Mouse (Mus musculus): ENCODE measurements around the gene Rgs7bp. TPM values are rescaled to one million over a fixed set of nuclear protein-coding genes. Genes with fewer than 3 reads are reported as not detected.
"Not testable (repeated sequence)": the region's sequence is repeated elsewhere in the genome, so short reads cannot be mapped to it uniquely, and the experiment has no call there.

Gene Rgs7bp
- total RNA-seq, 2 experiments from 2014 or later, result 150 to 153 TPM

DNA sequence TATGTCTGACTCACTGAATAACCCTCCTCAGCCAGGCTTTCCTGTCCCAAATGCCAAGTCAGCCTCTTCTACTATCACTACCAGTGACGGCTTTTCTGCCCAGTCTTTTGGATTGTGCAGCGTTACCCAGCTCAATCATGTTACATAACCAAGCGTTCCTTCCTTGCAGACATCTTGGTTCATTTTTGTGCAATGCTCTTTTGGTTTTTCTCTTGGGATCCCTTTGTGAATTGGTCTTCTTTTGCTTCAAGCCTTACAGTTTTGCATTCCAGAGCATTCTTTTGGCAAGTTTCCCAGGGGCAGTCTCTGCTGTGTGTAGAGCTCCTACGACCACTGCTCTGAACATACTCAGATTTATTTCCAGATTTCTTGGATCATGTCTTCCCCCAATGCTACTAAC lies 95.0 kb downstream of the Rgs7bp start:
- TF ChIP-seq CTCF (conservative IDR thresholded peaks at IDR 0.05), result no peak
- DNase-seq (ENCODE audit: low spot score in 2 of 2), result no peak
- peak overlapping the region; percentile 89 for H3K27ac ChIP-seq
- no peak overlapping the region for H3K4me3 ChIP-seq

DNA sequence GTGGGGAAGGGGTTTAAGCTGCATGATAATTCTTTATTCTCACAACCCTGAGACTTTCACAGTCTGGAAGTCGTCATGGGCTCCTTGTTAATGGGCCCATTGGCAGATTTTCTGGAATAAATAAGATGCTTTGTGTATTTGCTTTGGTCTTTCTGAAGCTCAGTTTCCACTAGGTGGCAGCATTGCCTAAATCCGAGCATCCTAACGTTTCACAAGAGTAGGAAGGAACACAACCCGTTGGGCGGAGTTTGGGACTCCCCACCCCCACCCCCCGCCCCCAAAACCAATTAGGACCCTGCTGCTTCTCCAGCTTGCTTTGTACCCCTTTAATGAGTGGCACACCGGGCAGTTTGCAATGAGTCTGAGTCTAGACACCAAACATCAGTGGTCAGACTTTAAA lies 106.8 kb downstream of the Rgs7bp start:
- Histone ChIP-seq H3K27ac (0 out of 2 replicates have a peak overlapping the region, but pooled peaks have one; percentile 20), H3K4me3 (no peak overlapping the region)
- peak; percentile 82 to 87 for DNase-seq (ENCODE audit: low spot score in 2 of 2)
- peak; percentile 92 for TF ChIP-seq CTCF (conservative IDR thresholded peaks at IDR 0.05)

DNA sequence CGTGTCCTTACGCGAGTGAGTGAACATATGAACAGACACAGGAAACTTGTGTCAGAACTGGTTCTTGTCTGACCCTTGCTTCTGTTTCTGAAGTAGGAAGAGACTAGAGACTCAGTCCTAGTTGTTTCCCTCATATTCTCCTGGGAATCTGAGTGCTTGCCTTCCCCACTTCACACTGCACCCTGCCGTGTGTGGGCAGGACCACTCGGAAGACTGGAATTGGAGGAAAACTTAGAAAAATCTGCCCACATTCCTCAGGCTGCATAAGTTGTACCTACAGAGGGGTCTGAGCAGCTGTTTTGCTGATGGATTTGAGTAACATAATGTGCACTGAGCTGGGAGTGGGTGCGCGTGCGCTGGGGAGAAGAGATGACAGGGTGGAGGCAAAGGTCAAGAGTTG lies 114.2 kb downstream of the Rgs7bp start:
- no peak for DNase-seq (ENCODE audit: low spot score in 2 of 2)
- peak overlapping the region; percentile 37 for H3K27ac ChIP-seq

GRCm38 (mm10) chr13:104939856-104940255 lies 114.9 kb downstream of the Rgs7bp start:
- peak; percentile 96 for TF ChIP-seq CTCF (conservative IDR thresholded peaks at IDR 0.05)
- DNase-seq (ENCODE audit: low spot score in 2 of 2), result peak; percentile 50 to 84
- H3K4me3 ChIP-seq, result peak overlapping the region; percentile 1; the same call in 1 of the 2 replicates
- H3K27ac ChIP-seq, result peak overlapping the region; percentile 37

More for the DNA sequence above, 114.2 kb downstream of the Rgs7bp start:
- H3K4me3 ChIP-seq, result no peak overlapping the region
- no peak for TF ChIP-seq CTCF (conservative IDR thresholded peaks at IDR 0.05)

DNA sequence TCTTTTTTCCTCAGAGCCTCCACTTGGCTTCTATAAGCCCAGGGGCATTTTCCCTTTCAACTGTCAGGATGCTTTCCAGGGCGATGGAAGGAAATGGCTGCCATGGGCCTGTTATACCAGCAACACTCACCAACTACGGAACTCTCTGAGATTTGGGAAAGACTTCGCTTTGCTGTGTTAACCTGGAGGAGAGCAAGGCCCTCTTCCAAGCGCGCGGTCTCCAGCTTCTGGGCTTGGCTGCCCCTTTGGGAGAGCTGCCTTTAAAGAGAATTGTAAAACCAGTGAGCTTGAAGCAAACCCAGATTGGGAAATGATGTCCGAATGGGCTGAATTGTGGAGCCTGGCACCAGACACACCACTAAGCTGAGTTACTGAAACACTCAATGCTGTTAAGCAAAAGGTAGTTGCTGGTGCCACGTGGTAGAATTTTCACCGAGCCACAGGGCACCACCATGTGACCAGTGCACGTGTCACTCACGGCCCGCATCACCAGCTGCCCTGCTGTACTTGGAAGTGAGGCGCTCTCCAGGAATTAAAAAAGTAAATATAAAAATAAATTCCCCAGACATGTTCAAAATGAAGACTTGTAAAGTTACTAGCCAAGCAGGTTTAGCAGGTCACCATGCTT lies 115.7 kb downstream of the Rgs7bp start:
- no peak overlapping the region for H3K27ac ChIP-seq
- no peak for TF ChIP-seq CTCF (conservative IDR thresholded peaks at IDR 0.05)
- H3K4me3 ChIP-seq, result no peak overlapping the region
- DNase-seq (ENCODE audit: low spot score in 2 of 2), result no peak

GRCm38 (mm10) chr13:104937759-104938158 lies 117.0 kb downstream of the Rgs7bp start:
- no peak for DNase-seq (ENCODE audit: low spot score in 2 of 2)
- peak overlapping the region; percentile 32; the same call in 1 of the 2 replicates for H3K4me3 ChIP-seq
- peak overlapping the region; percentile 67 for H3K27ac ChIP-seq
- TF ChIP-seq CTCF (conservative IDR thresholded peaks at IDR 0.05), result no peak

DNA sequence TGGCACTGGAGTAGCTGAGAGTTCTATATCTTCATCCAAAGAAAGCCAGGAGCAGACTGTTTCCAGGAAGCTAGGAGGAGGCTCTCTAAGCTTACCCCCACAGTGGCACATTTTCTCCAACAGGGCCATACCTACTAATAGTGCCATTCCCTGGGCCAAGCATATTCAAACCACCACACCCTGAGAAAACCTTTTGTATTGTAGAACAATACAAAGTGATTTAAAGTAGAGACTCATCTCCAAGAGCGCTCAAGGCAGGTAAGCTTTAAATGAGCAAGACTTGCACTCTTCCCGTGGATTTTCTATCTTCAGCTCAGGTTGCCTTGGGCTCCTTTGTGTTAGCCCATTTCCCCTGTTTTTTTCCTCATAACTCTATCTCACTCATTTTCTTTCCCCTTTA lies 118.1 kb downstream of the Rgs7bp start:
- Histone ChIP-seq H3K27ac (no peak overlapping the region), H3K4me3 (no peak overlapping the region)
- no peak for DNase-seq (ENCODE audit: low spot score in 2 of 2)
- TF ChIP-seq CTCF (conservative IDR thresholded peaks at IDR 0.05), result no peak

DNA sequence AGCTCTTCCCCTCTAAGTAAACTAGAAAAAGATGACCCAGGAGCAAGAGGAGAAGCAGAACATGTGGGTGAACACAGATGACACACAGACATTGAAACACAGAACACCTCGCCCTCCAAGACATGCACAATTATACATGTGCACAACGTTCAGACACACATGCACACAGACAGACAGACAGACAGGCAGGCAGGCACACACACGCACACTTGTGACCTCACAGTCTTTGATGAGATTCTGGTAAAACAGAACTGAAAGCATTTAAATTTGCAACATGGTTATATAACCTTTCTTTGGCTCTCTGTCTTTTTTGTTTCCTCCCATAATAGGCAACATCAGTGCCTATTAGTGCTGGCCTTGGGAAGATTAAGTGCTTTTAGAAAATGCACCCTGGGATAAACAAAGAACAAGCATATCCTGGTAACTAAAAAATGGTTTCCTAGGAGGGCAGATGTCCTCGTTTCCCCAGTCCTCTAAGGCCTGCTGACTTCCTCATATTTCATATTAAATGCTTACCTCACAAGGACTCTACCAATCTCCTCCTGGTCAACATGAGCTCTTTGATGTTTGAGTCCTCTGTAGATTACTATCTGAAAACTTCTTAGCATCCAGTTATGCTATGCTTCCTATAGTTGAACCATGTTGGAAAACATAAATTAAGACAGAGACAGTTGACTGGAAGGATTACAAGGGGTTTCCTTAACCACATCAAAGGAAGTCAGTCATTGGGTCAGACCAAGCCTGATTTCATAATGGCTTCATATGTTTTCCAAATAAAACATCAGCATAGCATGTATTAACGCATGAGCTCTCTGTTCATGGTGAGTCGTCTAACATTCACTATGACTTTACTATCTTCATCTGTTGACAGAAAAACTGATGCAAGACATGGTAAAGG lies 122.8 kb downstream of the Rgs7bp start:
- no peak for DNase-seq (ENCODE audit: low spot score in 2 of 2)
- H3K27ac ChIP-seq, result no peak overlapping the region
- no peak overlapping the region for H3K4me3 ChIP-seq
- no peak for TF ChIP-seq CTCF (conservative IDR thresholded peaks at IDR 0.05)

DNA sequence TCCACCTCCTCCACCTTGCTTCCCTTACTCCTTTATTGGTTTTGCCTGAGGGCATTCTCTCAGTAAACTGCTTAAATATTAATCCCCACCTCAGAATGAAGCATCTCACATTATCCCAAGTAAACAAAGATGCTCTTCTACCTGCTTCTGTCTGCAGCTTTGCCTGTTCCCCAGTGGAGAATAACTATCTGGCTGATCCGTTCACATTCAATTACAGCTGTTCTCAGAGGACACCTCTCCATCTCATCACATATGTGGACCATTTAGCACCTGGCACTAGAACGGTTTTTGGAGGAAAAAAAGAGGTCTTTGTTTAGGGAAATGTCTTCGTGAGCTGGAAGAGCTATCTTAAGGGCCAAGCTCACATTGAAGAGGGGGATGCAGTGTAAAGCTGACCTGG lies 123.9 kb downstream of the Rgs7bp start:
- DNase-seq (ENCODE audit: low spot score in 2 of 2), result no peak
- Histone ChIP-seq H3K27ac (no peak overlapping the region), H3K4me3 (no peak overlapping the region)
- TF ChIP-seq CTCF (conservative IDR thresholded peaks at IDR 0.05), result no peak

- no peak for DNase-seq (ENCODE audit: low spot score in 2 of 2)
- H3K27ac ChIP-seq, result no peak overlapping the region
- peak; percentile 70 for TF ChIP-seq CTCF (conservative IDR thresholded peaks at IDR 0.05)
- no peak overlapping the region for H3K4me3 ChIP-seq
Measured at GRCm38 (mm10) chr13:104918663-104919062, 136.1 kb downstream of the Rgs7bp start.

DNA sequence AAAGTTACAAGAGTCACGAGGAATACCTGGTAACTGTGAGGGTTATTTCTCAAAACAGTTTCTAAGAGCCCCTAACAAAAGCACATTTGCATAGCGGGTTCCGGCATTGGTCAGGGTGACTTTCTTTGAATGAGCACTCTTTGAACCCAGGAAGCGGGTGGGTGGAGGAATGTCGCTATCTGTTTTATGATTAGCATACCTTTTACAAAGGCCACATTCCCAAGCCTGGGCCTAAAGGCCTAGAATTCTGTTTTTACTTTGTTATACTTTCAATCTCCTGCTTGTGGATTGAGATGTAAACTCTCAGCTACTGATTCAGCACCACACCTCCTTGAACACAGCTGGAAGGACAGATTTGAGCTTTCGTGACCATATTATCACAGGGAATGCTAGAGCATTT lies 138.0 kb downstream of the Rgs7bp start:
- DNase-seq (ENCODE audit: low spot score in 2 of 2); H3K4me3 ChIP-seq; H3K27ac ChIP-seq: not testable (repeated sequence)

DNA sequence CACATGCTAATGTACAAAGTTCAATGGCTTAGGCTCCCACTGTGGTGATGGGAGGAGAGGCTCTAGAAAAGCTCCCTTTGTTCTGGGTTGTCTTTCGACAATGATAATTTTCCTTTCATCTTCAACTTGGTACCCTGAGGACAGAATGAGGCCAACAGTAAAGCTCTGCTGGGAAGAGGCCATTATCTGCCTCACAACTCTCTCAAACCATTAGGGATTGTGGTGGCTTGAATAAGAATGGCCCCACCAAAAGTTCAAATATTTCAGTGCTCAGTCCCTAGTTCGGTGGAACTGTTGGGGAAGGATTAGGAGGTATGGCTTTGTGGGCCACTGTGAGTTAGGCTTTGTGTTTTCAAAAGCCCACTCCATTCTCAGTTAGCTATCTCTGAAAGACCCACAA lies 138.6 kb downstream of the Rgs7bp start:
- DNase-seq (ENCODE audit: low spot score in 2 of 2), result no peak
- TF ChIP-seq CTCF (conservative IDR thresholded peaks at IDR 0.05), result no peak

GRCm38 (mm10) chr13:104914288-104914895 lies 140.3 kb downstream of the Rgs7bp start:
- no peak for DNase-seq (ENCODE audit: low spot score in 2 of 2)
- Histone ChIP-seq H3K27ac (no peak overlapping the region), H3K4me3 (no peak overlapping the region)
- no peak for TF ChIP-seq CTCF (conservative IDR thresholded peaks at IDR 0.05)

More for the DNA sequence above, 138.6 kb downstream of the Rgs7bp start:
- no peak overlapping the region for H3K4me3 ChIP-seq
- H3K27ac ChIP-seq, result no peak overlapping the region

GRCm38 (mm10) chr13:104911626-104912025 lies 143.1 kb downstream of the Rgs7bp start:
- not testable (repeated sequence) for H3K27ac ChIP-seq; DNase-seq (ENCODE audit: low spot score in 2 of 2); H3K4me3 ChIP-seq

GRCm38 (mm10) chr13:104911006-104911405 lies 143.7 kb downstream of the Rgs7bp start:
- not testable (repeated sequence) for H3K27ac ChIP-seq; H3K4me3 ChIP-seq; DNase-seq (ENCODE audit: low spot score in 2 of 2)

Measured in layer of hippocampus, adult 2 months (tissue).